Mouse (Mus musculus): ENCODE data around the gene Mboat1.

- TF ChIP-seq POLR2A (IDR thresholded peaks at IDR 0.05; ENCODE audit: low read depth, low read length) (no peak), CTCF (IDR thresholded peaks at IDR 0.05; ENCODE audit: extremely low read depth, insufficient read length, insufficient replicate concordance, low read depth, low read length) (no peak)
These were observed 129.7 kb downstream of the Mboat1 start for GRCm38 (mm10) chr13:30266036-30266435.
